Mouse (Mus musculus): ENCODE results near the gene Comt.

Gene Comt

GRCm38 (mm10) chr16:18388583-18389435 lies 37.8 kb downstream of the Comt start:
- no peak for DNase-seq (ENCODE audit: low spot score in 2 of 2)

GRCm38 (mm10) chr16:18387704-18388582 lies 38.7 kb downstream of the Comt start:
- DNase-seq (ENCODE audit: low spot score in 2 of 2) = no peak

GRCm38 (mm10) chr16:18386972-18387371 lies 39.7 kb downstream of the Comt start:
- DNase-seq (ENCODE audit: low spot score in 2 of 2) = no peak

GRCm38 (mm10) chr16:18386451-18386850 lies 40.2 kb downstream of the Comt start:
- no peak for DNase-seq (ENCODE audit: low spot score in 2 of 2)

- no peak for DNase-seq (ENCODE audit: low spot score in 2 of 2)
Observed at GRCm38 (mm10) chr16:18385411-18385810, 41.2 kb downstream of the Comt start.

- no peak for DNase-seq (ENCODE audit: low spot score in 2 of 2)
Observed at GRCm38 (mm10) chr16:18384659-18385058, 42.0 kb downstream of the Comt start.

- no peak for DNase-seq (ENCODE audit: low spot score in 2 of 2)
Observed at GRCm38 (mm10) chr16:18384211-18384610, 42.4 kb downstream of the Comt start.

GRCm38 (mm10) chr16:18383756-18384155 lies 42.9 kb downstream of the Comt start:
- no peak for DNase-seq (ENCODE audit: low spot score in 2 of 2)

GRCm38 (mm10) chr16:18383045-18383726 lies 43.5 kb downstream of the Comt start:
- no peak for DNase-seq (ENCODE audit: low spot score in 2 of 2)

- no peak for DNase-seq (ENCODE audit: low spot score in 2 of 2)
Observed at GRCm38 (mm10) chr16:18381621-18382258, 44.9 kb downstream of the Comt start.

GRCm38 (mm10) chr16:18380495-18381063 lies 46.1 kb downstream of the Comt start:
- DNase-seq (ENCODE audit: low spot score in 2 of 2) = no peak

GRCm38 (mm10) chr16:18379338-18380001 lies 47.2 kb downstream of the Comt start:
- DNase-seq (ENCODE audit: low spot score in 2 of 2) = no peak

- no peak for DNase-seq (ENCODE audit: low spot score in 2 of 2)
Observed at GRCm38 (mm10) chr16:18378489-18378888, 48.2 kb downstream of the Comt start.

GRCm38 (mm10) chr16:18377203-18377602 lies 49.4 kb downstream of the Comt start:
- no peak for DNase-seq (ENCODE audit: low spot score in 2 of 2)

- DNase-seq (ENCODE audit: low spot score in 2 of 2) = no peak
Observed at GRCm38 (mm10) chr16:18376297-18376954, 50.2 kb downstream of the Comt start.

- DNase-seq (ENCODE audit: low spot score in 2 of 2) = no peak
Observed at GRCm38 (mm10) chr16:18373632-18374031, 53.0 kb downstream of the Comt start.

- DNase-seq (ENCODE audit: low spot score in 2 of 2) = no peak
Observed at GRCm38 (mm10) chr16:18370197-18370596, 56.5 kb downstream of the Comt start.

- no peak for DNase-seq (ENCODE audit: low spot score in 2 of 2)
Observed at GRCm38 (mm10) chr16:18366849-18367248, 59.8 kb downstream of the Comt start.

GRCm38 (mm10) chr16:18362948-18363347 lies 63.7 kb downstream of the Comt start:
- DNase-seq (ENCODE audit: low spot score in 2 of 2) = no peak

GRCm38 (mm10) chr16:18360151-18360805 lies 66.4 kb downstream of the Comt start:
- DNase-seq (ENCODE audit: low spot score in 2 of 2) = no peak

All from frontal cortex, postnatal 10 days (tissue).